Mouse (Mus musculus) forebrain, embryonic 11.5 days (tissue): ENCODE results near the gene Szrd1. TPM values are rescaled to one million over a fixed set of nuclear protein-coding genes. Genes with fewer than 3 reads are reported as not detected.

Experiments
- ATAC-seq: fragments of 200-750 bp; cut with Nextera tagmentation; replicated peaks from 2 replicates; pipeline ENCODE4 v1.8.0; 2017; ENCODE audit warnings: moderate TSS enrichment; ENCODE audit not compliant: low FRiP score
- DNase-seq: peaks from one replicate; pipeline ENCODE4 v3.0.0-alpha.2; 2017; ENCODE audit warnings: low spot score
- H3K27ac ChIP-seq: fragments of 300-500 bp; sonication (generic); 2 replicates; pipeline ENCODE4 v1.5.1; 2014; ENCODE audit warnings: low read depth, low read length
- H3K27me3 ChIP-seq: fragments of 300-500 bp; sonication (generic); 2 replicates; pipeline ENCODE4 v1.6.1; 2014; ENCODE audit warnings: mild to moderate bottlenecking, low read length, mixed read lengths; ENCODE audit not compliant: control insufficient read depth, insufficient read depth
- H3K36me3 ChIP-seq: fragments of 300-500 bp; sonication (generic); 2 replicates; pipeline ENCODE4 v1.6.1; 2014; ENCODE audit warnings: mild to moderate bottlenecking, low read length, moderate library complexity, mixed read lengths; ENCODE audit not compliant: control insufficient read depth, insufficient read depth
- H3K4me1 ChIP-seq: fragments of 300-500 bp; sonication (generic); replicated peaks from 2 replicates; pipeline ENCODE4 v1.6.1; 2014; ENCODE audit warnings: low read length, mixed read lengths; ENCODE audit not compliant: control insufficient read depth, insufficient read depth
- H3K4me2 ChIP-seq: fragments of 300-500 bp; sonication (generic); 2 replicates; pipeline ENCODE4 v1.6.1; 2014; ENCODE audit warnings: low read depth, mild to moderate bottlenecking, low read length, moderate library complexity, mixed read lengths; ENCODE audit not compliant: severe bottlenecking
- H3K4me3 ChIP-seq: fragments of 300-500 bp; sonication (generic); 2 replicates; pipeline ENCODE4 v1.5.1; 2014; ENCODE audit warnings: low read depth, low read length
- H3K9ac ChIP-seq: fragments of 300-500 bp; sonication (generic); 2 replicates; pipeline ENCODE4 v1.6.1; 2014; ENCODE audit warnings: low read length
- H3K9me3 ChIP-seq: fragments of 300-500 bp; sonication (generic); 2 replicates; pipeline ENCODE4 v1.6.1; 2016; ENCODE audit warnings: low read length, mixed read lengths; ENCODE audit not compliant: control insufficient read depth
- WGBS: fragments of 180-500 bp; shearing (Covaris S2); extraction: QIAGEN DNeasy Blood & Tissue Kit; methylation state at CpG from one replicate; pipeline ENCODE4 v1.1.7; 2014; 5-methylcytosine and 5-hydroxymethylcytosine counted together
- polyA plus RNA-seq: library from polyadenylated mRNA; unstranded; fragments of >200 nt; fragmentation: Nextera tagmentation; extraction: Ambion mirVana; gene quantifications from 2 replicates; pipeline ENCODE4 v1.2.1, GENCODE M21; 2014

Szrd1 gene
- 22.9 and 26.1 TPM in 2 replicates for polyA plus RNA-seq

DNA sequence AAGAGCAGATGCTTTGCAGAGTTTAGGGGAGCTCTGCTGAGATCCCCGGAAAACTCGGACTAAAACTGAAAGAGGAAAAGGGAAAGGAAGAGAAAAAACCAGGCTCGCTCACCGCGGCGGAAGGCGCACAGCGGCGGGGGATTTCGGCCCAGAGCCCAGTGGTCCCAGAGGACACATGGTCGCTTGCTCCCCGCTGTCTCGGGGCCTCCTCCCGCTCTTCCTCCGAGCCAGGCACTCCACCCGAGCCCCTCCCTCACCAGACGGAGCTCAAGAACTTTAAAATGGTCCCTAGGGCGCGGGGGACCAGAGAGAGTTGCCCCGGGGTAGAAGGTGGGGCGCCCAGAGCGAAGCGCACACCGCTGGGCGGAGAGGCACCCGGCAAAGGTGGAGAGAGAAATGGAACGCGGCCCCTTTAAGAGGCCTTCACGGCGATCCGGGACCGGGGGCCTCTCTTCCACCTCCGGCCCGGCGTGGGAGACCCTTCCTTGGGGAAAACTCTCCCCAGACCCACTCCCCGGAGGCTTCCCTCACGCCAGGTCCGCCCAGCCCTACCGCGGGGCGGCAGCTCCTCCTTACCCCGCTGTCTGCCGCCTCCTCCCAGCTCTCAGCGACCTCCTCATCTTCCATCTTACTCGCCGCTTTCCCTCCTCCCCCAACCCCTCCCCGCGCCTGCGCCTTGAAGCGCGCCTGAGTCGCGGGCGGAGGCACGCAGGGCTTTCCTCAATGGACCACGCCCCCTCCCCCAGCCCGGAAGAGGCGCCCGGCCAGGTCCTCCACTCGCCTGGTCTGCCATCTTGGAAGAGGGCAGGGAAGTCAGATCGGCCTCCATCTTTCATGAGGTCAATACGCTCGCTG is at the start of gene Szrd1:
Szrd1 (minus strand) TSS at position 660 of the 855 bp plus-strand sequence.
- ATAC-seq (peak; percentile 94), DNase-seq (peak; percentile 99)
- Histone ChIP-seq H3K27me3 (no peaks in the 10 kb centered on the region), H3K4me3 (peak within 1 kb of the TSS; percentile 72), H3K27ac (peak within 1 kb of the TSS; percentile 91), H3K36me3 (no peaks in the 10 kb centered on the region), H3K4me1 (peaks cover 12% of the 10 kb centered on the region; the same call in 1 of the 2 replicates), H3K4me2 (peak within 1 kb of the TSS; percentile 97), H3K9me3 (no peaks in the 10 kb centered on the region), H3K9ac (peak within 1 kb of the TSS; percentile 80)
- WGBS: under 1% methylated on average over 58 of the region's 63 CpGs

DNA sequence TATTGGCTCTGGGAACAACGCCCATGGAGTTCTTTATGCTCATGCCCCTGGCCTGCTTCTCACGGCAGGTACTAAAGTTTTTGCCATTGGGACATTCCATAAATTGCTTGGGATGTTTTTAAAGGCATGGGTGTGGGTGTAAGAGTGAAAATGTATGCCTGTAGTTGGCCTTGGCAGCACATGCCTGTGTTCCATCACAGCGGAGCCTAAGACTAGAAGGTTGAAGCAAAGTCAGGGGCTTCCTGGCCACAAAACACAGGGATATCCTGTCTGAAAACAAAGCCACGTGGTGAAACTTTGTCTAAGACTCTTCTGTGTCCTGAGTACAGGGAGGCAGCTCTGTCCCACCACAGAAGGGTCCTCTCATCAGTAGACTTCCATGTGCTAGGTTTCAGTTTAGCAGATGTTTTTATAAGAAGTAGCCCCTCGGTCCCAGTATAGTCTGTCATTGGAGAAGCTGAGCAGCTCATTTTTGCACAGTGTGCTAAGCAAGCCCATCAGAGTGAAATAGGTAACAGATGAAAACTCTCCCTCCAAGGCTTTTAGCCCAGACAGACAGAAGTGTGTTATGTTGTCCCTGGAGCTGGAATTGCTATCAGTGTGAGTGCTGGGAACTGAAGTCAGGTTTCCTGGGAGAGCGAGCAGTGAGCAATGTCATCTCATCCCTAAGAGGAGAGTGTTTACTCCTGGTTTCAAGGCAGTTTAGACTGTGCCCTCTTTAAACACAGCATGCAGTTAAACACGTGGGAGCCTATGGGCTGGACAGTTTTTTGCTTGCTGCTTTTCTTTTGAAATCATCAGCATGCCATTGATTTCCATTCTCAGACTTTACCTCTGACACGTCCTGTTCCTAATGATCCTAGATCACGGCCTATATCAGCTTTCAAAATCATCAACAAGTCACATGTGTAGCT is 47.6 kb upstream of the Szrd1 start:
- DNase-seq (no peak), ATAC-seq (no peak)
- Histone ChIP-seq H3K4me1 (no peaks in the 10 kb centered on the region), H3K27me3 (no peaks in the 10 kb centered on the region), H3K4me2 (no peak overlapping the region), H3K9me3 (no peaks in the 10 kb centered on the region), H3K9ac (no peak overlapping the region), H3K36me3 (no peaks in the 10 kb centered on the region), H3K27ac (no peak overlapping the region), H3K4me3 (no peak overlapping the region)
- 75% methylated on average over 9 of the region's 9 CpGs for WGBS

DNA sequence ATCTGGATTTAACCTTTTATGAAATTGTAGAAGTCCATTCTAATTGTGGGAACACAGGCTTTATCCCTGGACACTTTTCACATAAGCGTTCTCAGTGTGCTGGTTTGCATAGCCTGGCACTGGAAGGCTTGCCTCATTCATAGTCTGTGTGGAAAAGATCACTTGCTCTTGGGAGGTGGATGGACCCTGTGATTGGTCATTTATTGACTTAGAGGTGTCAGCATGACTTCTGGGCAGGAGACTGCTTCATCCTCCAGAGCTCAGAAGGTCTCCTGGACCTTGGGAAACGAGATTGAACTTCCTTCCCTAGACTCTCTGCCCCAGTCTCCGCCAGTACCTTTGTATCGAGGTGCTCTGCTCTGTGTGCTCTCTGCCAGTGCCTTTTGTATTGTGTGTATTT is 44.9 kb upstream of the Szrd1 start:
- DNase-seq (no peak), ATAC-seq (no peak)
- Histone ChIP-seq H3K4me3 (no peak overlapping the region), H3K27ac (no peak overlapping the region), H3K36me3 (no peaks in the 10 kb centered on the region), H3K9me3 (no peaks in the 10 kb centered on the region), H3K4me1 (no peaks in the 10 kb centered on the region), H3K4me2 (no peak overlapping the region), H3K9ac (no peak overlapping the region), H3K27me3 (no peaks in the 10 kb centered on the region)
- 86% methylated on average over 4 of the region's 4 CpGs for WGBS

DNA sequence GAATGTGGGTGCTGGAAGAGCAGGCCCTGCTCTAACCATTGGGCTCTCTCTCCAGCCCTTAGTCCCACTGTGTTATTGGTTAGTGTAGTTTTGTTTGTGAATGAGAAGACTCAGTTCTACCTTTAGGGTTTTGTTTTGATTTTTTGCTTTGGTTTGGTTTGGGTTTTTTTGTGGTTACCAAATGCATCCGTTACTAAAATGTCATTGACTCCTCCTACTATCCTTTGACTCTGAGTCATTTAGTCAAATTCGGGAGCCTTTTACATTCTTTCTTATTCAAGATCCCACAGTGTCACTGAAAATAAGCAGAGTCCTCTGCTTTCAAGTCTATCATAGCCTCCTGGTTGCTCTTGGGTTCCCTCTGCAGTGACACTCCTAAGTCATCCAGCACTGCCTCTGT is 44.4 kb upstream of the Szrd1 start:
- no peak for ATAC-seq
- no peaks in the 10 kb centered on the region for H3K27me3 ChIP-seq
- no peak overlapping the region for H3K4me3 ChIP-seq
- no peak for DNase-seq
- H3K27ac ChIP-seq: no peak overlapping the region
- no peak overlapping the region for H3K9ac ChIP-seq
- 98% methylated on average over 2 of the region's 2 CpGs for WGBS
- no peaks in the 10 kb centered on the region for H3K36me3 ChIP-seq
- no peaks in the 10 kb centered on the region for H3K4me1 ChIP-seq
- H3K4me2 ChIP-seq: no peak overlapping the region
- H3K9me3 ChIP-seq: no peaks in the 10 kb centered on the region

DNA sequence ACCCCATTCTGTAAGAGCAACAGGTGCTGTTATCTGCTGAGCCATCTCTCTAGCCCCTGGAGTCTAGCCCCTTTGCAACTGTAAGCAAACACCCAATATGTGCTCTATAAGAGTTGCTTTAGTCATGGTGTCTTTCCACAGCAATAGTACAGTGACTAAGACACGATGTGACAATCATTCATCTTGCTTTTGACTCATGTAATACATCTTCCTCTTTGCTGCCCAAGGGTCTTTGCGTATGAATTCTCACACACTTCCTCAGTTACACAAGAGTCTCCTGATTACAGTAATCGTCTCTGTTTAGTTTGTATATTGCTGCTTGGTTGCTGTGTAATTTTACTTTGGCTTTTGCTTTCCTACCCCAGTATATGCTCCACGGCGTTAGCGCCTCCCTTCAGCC is 42.4 kb upstream of the Szrd1 start:
- no peaks in the 10 kb centered on the region; the same call in 1 of the 2 replicates for H3K36me3 ChIP-seq
- no peaks in the 10 kb centered on the region for H3K27me3 ChIP-seq
- DNase-seq (no peak), ATAC-seq (no peak)
- no peak overlapping the region for H3K27ac ChIP-seq
- H3K9ac ChIP-seq: no peak overlapping the region
- 95% methylated on average over 6 of the region's 6 CpGs for WGBS
- H3K4me3 ChIP-seq: no peak overlapping the region
- no peaks in the 10 kb centered on the region for H3K9me3 ChIP-seq
- no peak overlapping the region for H3K4me2 ChIP-seq
- H3K4me1 ChIP-seq: no peaks in the 10 kb centered on the region

DNA sequence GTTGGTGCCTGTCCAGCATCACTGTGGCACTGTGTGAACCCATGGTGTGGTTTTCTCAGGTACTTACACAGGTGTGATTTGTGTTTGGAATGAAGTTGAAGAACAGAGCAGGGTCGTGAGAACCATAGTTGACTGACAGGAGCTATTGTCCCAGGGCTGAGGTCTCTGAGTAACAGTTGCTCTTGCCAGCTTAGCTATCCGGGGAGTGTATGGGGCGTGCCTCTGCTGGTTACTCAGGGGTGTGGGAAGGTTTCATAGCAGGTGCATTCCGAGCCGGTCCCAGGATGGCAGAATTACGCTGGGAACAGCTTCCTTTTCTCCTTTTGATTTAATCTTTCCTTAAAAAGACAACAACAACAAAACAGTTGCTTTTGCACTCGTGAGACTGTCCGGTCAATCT is 41.3 kb upstream of the Szrd1 start:
- H3K27me3 ChIP-seq: no peaks in the 10 kb centered on the region
- H3K4me2 ChIP-seq: no peak overlapping the region
- WGBS: 85% methylated on average over 8 of the region's 8 CpGs
- no peak overlapping the region for H3K27ac ChIP-seq
- no peak overlapping the region for H3K4me3 ChIP-seq
- H3K36me3 ChIP-seq: no peaks in the 10 kb centered on the region; the same call in 1 of the 2 replicates
- no peak overlapping the region for H3K9ac ChIP-seq
- ATAC-seq (no peak), DNase-seq (no peak)
- no peaks in the 10 kb centered on the region for H3K4me1 ChIP-seq
- no peaks in the 10 kb centered on the region for H3K9me3 ChIP-seq

DNA sequence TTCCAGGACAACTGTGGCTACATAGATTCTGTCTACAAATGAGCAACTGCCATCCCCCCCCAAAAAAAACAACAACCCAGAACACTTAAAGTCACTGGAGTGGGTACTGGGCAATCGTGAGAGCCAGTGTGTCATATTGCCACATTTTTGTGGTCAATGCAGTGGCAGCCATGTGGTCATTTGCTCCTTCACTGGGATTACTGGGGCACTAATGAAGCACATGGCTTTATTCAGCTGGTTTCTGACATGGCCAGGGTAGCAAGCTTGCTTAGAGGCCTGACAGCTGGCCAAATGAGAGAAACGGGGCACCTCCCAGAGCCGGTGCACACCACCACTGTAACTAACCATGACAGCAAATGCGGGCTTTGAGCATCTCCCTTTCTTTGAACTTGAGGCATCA is 38.9 kb upstream of the Szrd1 start:
- Histone ChIP-seq H3K4me1 (no peaks in the 10 kb centered on the region), H3K9me3 (no peaks in the 10 kb centered on the region), H3K27ac (no peak overlapping the region), H3K4me2 (no peak overlapping the region), H3K36me3 (no peaks in the 10 kb centered on the region; the same call in 1 of the 2 replicates), H3K9ac (no peak overlapping the region), H3K4me3 (no peak overlapping the region), H3K27me3 (no peaks in the 10 kb centered on the region)
- no peak for ATAC-seq
- 91% methylated on average over 4 of the region's 4 CpGs for WGBS
- no peak for DNase-seq

DNA sequence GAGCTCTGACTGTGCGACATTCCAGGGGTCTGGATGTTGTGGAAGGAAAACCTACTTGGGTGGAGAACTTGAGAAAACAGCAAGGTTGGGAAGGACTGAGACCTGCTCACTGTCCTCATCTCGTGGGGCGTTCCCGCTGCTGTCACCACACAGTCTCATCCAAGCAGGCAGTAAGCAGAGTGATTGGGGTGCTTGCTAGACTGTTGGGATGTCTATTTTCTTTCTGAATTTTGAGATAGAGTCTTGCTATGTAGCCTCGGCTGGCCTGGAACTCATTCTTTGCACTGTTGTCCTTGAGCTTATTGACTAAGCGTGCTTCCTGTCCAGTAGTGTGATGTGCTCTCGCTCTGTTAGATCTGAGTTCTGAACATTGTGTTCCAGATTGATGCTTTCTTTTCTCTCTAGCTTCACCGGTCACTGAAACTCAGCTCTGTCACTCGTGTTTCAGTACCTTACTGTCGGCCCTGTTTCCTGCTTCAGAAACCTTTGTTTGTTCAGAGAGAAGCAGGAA is 36.8 kb upstream of the Szrd1 start:
- H3K4me2 ChIP-seq: no peak overlapping the region
- H3K9ac ChIP-seq: no peak overlapping the region
- no peaks in the 10 kb centered on the region for H3K9me3 ChIP-seq
- no peak overlapping the region for H3K27ac ChIP-seq
- DNase-seq (no peak), ATAC-seq (no peak)
- no peaks in the 10 kb centered on the region; the same call in 1 of the 2 replicates for H3K36me3 ChIP-seq
- H3K4me3 ChIP-seq: no peak overlapping the region
- no peaks in the 10 kb centered on the region for H3K27me3 ChIP-seq
- 90% methylated on average over 10 of the region's 10 CpGs for WGBS
- H3K4me1 ChIP-seq: no peaks in the 10 kb centered on the region
